Mouse (Mus musculus) forebrain, postnatal 0 days (tissue): ENCODE measurements around the gene Mmp9. TPM values are rescaled to one million over a fixed set of nuclear protein-coding genes. Genes with fewer than 3 reads are reported as not detected.

Experiments used
- ATAC-seq: fragments of 200-750 bp; cut with Nextera tagmentation; 2 replicates; pipeline ENCODE4 v1.8.0; 2017; ENCODE audit warnings: mild to moderate bottlenecking, moderate library complexity
- DNase-seq: peaks from one replicate; pipeline ENCODE4 v3.0.0-alpha.2; 2015
- H3K27ac ChIP-seq: fragments of 300-500 bp; sonication (generic); 2 replicates; pipeline ENCODE4 v1.5.1; 2014; ENCODE audit warnings: low read depth, mild to moderate bottlenecking, antibody characterized with exemption, low read length, moderate library complexity, mixed read lengths
- H3K27me3 ChIP-seq: fragments of 300-500 bp; sonication (generic); 2 replicates; pipeline ENCODE4 v1.6.1; 2014; ENCODE audit warnings: mild to moderate bottlenecking, low read length, mixed read lengths; ENCODE audit not compliant: insufficient read depth
- H3K36me3 ChIP-seq: fragments of 300-500 bp; sonication (generic); 2 replicates; pipeline ENCODE4 v1.6.1; 2014; ENCODE audit warnings: mild to moderate bottlenecking, moderate library complexity; ENCODE audit not compliant: insufficient read depth
- H3K4me1 ChIP-seq: fragments of 300-500 bp; sonication (generic); 2 replicates; pipeline ENCODE4 v1.6.1; 2014; ENCODE audit warnings: antibody characterized with exemption; ENCODE audit not compliant: insufficient read depth
- H3K4me2 ChIP-seq: fragments of 300-500 bp; sonication (generic); 2 replicates; pipeline ENCODE4 v1.6.1; 2014; ENCODE audit warnings: low read depth, mild to moderate bottlenecking, moderate library complexity
- H3K4me3 ChIP-seq: fragments of 300-500 bp; sonication (generic); 2 replicates; pipeline ENCODE4 v1.5.1; 2014; ENCODE audit warnings: low read depth, low read length, mixed read lengths
- H3K9ac ChIP-seq: fragments of 300-500 bp; sonication (generic); 2 replicates; pipeline ENCODE4 v1.6.1; 2014; ENCODE audit warnings: mild to moderate bottlenecking
- H3K9me3 ChIP-seq: fragments of 300-500 bp; sonication (generic); 2 replicates; pipeline ENCODE4 v1.6.1; 2016; ENCODE audit warnings: low read length
- CTCF ChIP-seq: sonication (generic); IDR thresholded peaks from 2 replicates; pipeline ENCODE4 v1.5.1; 2016; ENCODE audit warnings: antibody characterized with exemption, control low read depth, low read depth
- WGBS: fragments of 180-500 bp; shearing (Covaris S2); extraction: QIAGEN DNeasy Blood & Tissue Kit; methylation state at CpG from one replicate; pipeline ENCODE4 v1.1.7; 2014; 5-methylcytosine and 5-hydroxymethylcytosine counted together
- polyA plus RNA-seq: library from polyadenylated mRNA; unstranded; fragments of >200 nt; fragmentation: Nextera tagmentation; extraction: Ambion mirVana; gene quantifications from 2 replicates; pipeline ENCODE4 v1.2.1, GENCODE M21; 2015
- total RNA-seq: library from RNA; depleted of rRNA; stranded (reverse); fragments of >200 nt; gene quantifications from 2 replicates; pipeline ENCODE4 v1.2.3, GENCODE M21; 2014

Mmp9 gene
- total and polyA plus RNA-seq, 2 experiments from 2014 or later = 8.3 to 14.2 TPM

GRCm38 (mm10) chr2:164985962-164986361 is 45.4 kb downstream of the Mmp9 start:
- no peak for TF ChIP-seq CTCF
- Histone ChIP-seq H3K4me1 (no peaks in the 10 kb centered on the region), H3K9me3 (no peaks in the 10 kb centered on the region), H3K27me3 (no peaks in the 10 kb centered on the region), H3K4me3 (no peak overlapping the region), H3K9ac (no peak overlapping the region), H3K27ac (no peak overlapping the region), H3K36me3 (peaks cover 14% of the 10 kb centered on the region; the same call in 1 of the 2 replicates), H3K4me2 (no peak overlapping the region)
- DNase-seq = no peak
- no peak for ATAC-seq
- 75% methylated on average over 6 of the region's 6 CpGs for WGBS

GRCm38 (mm10) chr2:164986371-164987027 is 45.9 kb downstream of the Mmp9 start:
- no peak overlapping the region for H3K9ac ChIP-seq
- no peaks in the 10 kb centered on the region for H3K9me3 ChIP-seq
- no peak overlapping the region for H3K4me2 ChIP-seq
- no peak for DNase-seq
- no peak overlapping the region for H3K27ac ChIP-seq
- TF ChIP-seq CTCF = no peak
- H3K4me3 ChIP-seq = no peak overlapping the region
- no peaks in the 10 kb centered on the region for H3K27me3 ChIP-seq
- ATAC-seq = no peak
- peaks cover 14% of the 10 kb centered on the region; the same call in 1 of the 2 replicates for H3K36me3 ChIP-seq
- H3K4me1 ChIP-seq = no peaks in the 10 kb centered on the region
- WGBS = 80% methylated on average over 14 of the region's 14 CpGs

DNA sequence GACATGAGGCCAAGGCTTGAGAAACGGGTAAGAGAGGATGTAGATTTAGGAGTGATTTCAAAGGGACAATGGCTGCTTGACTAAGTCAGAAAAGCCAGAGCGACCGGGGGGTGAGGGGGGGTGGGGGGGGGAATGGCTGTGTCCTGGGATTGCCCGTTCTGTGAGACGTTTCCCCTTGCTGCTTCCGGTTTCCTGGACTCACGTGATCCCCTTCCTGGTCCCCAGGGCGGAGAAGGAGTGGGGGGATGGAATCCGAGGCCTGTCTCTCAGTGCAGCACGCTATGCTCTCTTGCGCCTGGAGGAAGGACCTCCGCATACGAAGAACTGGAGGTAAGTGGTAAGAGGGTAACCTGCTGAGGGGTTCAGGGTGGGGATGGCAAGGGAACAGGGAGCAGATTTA is 48.2 kb downstream of the Mmp9 start:
- TF ChIP-seq CTCF = no peak
- 71% methylated on average over 13 of the region's 13 CpGs for WGBS
- H3K27me3 ChIP-seq = no peaks in the 10 kb centered on the region
- ATAC-seq (no peak), DNase-seq (no peak)
- H3K4me1 ChIP-seq = no peaks in the 10 kb centered on the region
- H3K27ac ChIP-seq = no peak overlapping the region
- H3K36me3 ChIP-seq = peaks cover 12% of the 10 kb centered on the region; the same call in 1 of the 2 replicates
- H3K4me3 ChIP-seq = no peak overlapping the region
- H3K4me2 ChIP-seq = no peak overlapping the region
- H3K9me3 ChIP-seq = no peaks in the 10 kb centered on the region
- H3K9ac ChIP-seq = no peak overlapping the region

- WGBS = 80% methylated on average over 3 of the region's 3 CpGs
These were observed 50.5 kb downstream of the Mmp9 start for GRCm38 (mm10) chr2:164991111-164991510.

DNA sequence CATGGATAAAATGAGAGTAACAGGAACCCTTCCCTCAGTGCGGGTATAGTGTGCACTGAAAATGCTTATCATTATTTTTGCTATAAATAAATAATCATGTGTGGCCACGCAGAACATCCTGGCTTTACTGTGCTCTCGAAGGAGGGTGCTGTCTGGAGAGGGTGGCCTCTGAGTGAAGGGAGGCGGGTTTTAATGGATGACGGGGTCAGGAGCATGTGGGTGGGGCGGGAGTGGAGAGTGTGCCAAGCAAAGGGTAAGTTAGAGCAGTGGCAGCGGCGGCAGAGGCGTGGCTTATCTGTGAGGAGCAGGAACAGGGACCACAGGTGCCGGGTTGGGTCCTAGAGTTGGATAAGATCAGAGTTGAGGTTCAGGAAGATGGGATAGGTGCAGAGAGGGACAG is 51.2 kb downstream of the Mmp9 start:
- ATAC-seq = no peak
- 47% methylated on average over 10 of the region's 10 CpGs for WGBS

More at GRCm38 (mm10) chr2:164991111-164991510, 50.5 kb downstream of the Mmp9 start:
- Histone ChIP-seq H3K9ac (no peak overlapping the region), H3K4me3 (no peak overlapping the region), H3K4me2 (no peak overlapping the region), H3K4me1 (no peaks in the 10 kb centered on the region), H3K36me3 (peaks cover 22% of the 10 kb centered on the region), H3K27ac (no peak overlapping the region), H3K9me3 (no peaks in the 10 kb centered on the region), H3K27me3 (no peaks in the 10 kb centered on the region)
- DNase-seq = no peak
- no peak for ATAC-seq
- no peak for TF ChIP-seq CTCF

GRCm38 (mm10) chr2:164994156-164994555 is 53.6 kb downstream of the Mmp9 start:
- H3K4me2 ChIP-seq = no peak overlapping the region
- ATAC-seq = no peak
- WGBS = 87% methylated on average over 11 of the region's 11 CpGs

More for the DNA sequence above, 51.2 kb downstream of the Mmp9 start:
- H3K9ac ChIP-seq = no peak overlapping the region
- no peak overlapping the region for H3K4me3 ChIP-seq
- DNase-seq = no peak
- peaks cover 22% of the 10 kb centered on the region for H3K36me3 ChIP-seq
- H3K9me3 ChIP-seq = no peaks in the 10 kb centered on the region
- no peak for TF ChIP-seq CTCF
- no peaks in the 10 kb centered on the region for H3K27me3 ChIP-seq
- no peak overlapping the region for H3K27ac ChIP-seq
- H3K4me2 ChIP-seq = no peak overlapping the region
- no peaks in the 10 kb centered on the region for H3K4me1 ChIP-seq

GRCm38 (mm10) chr2:164994659-164995428 is 54.3 kb downstream of the Mmp9 start:
- DNase-seq (peak; percentile 12), ATAC-seq (peak; percentile 42; the same call in 1 of the 2 replicates)
- Histone ChIP-seq H3K4me3 (no peak overlapping the region), H3K27me3 (no peaks in the 10 kb centered on the region), H3K27ac (0 out of 2 replicates have a peak overlapping the region, but pooled peaks have one; percentile 15), H3K36me3 (peaks cover 30% of the 10 kb centered on the region), H3K9me3 (no peaks in the 10 kb centered on the region), H3K4me1 (no peaks in the 10 kb centered on the region), H3K4me2 (no peak overlapping the region), H3K9ac (no peak overlapping the region)
- TF ChIP-seq CTCF = no peak
- whole genome bisulfite sequencing = 59% methylated on average over 21 of the region's 21 CpGs

More at GRCm38 (mm10) chr2:164994156-164994555, 53.6 kb downstream of the Mmp9 start:
- no peak for DNase-seq
- Histone ChIP-seq H3K27ac (no peak overlapping the region), H3K4me3 (no peak overlapping the region), H3K36me3 (peaks cover 26% of the 10 kb centered on the region), H3K27me3 (no peaks in the 10 kb centered on the region), H3K9ac (no peak overlapping the region), H3K9me3 (no peaks in the 10 kb centered on the region), H3K4me1 (no peaks in the 10 kb centered on the region)
- no peak for TF ChIP-seq CTCF
